Mouse (Mus musculus) spleen, adult 2 months (tissue): Measurements from ENCODE around the gene Spata45.

Source experiments
- CTCF ChIP-seq: fragments of 200-500 bp; IDR thresholded peaks from 2 replicates; pipeline ENCODE4 v1.5.1; 2011; ENCODE audit warnings: mild to moderate bottlenecking, inconsistent platforms; ENCODE audit not compliant: insufficient read depth, insufficient read length, insufficient replicate concordance; ENCODE audit errors: extremely low read depth
- POLR2A ChIP-seq: fragments of 200-500 bp; IDR thresholded peaks from 2 replicates; pipeline ENCODE4 v1.6.1; 2011; ENCODE audit warnings: low read depth, low read length, inconsistent platforms

GRCm38 (mm10) chr1:191062241-191062780 is 25.9 kb downstream of the Spata45 start:
- TF ChIP-seq POLR2A = no peak
- no peak for TF ChIP-seq CTCF
